Mouse (Mus musculus) right cerebral cortex, postnatal 14 days (tissue): ENCODE measurements around the gene Gfi1b.

Experiments used
- DNase-seq: peaks from one replicate; pipeline ENCODE4 v3.0.0; 2022

Gene Gfi1b

DNA sequence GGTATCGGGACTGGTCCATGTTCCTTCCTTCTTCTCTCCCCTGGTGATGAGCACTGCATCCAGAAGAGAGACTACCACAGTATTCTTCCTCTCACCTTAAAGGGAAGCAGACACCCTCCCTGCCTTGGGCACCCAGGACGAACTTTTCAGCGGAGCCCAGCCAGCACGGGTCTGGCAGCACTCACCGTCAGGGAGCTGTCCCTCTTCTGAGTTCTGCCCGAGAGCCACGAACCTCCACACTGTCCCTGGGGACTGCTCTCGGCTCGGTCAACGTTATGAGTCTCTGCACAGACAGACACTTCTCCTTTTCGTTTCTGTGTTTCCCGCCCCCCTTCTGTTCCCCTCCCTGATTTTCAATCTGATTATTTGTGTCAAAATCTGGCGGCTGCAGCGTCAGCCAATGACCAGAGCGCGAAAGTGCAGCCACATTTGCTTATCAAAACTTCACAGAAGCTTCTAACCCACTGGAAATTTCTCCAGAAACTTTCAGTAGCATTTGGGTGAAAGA is at the start of gene Gfi1b:
TSS of gene Gfi1b (minus strand) at position 319 of the 508 bp plus-strand sequence.
- no peak for DNase-seq

DNA sequence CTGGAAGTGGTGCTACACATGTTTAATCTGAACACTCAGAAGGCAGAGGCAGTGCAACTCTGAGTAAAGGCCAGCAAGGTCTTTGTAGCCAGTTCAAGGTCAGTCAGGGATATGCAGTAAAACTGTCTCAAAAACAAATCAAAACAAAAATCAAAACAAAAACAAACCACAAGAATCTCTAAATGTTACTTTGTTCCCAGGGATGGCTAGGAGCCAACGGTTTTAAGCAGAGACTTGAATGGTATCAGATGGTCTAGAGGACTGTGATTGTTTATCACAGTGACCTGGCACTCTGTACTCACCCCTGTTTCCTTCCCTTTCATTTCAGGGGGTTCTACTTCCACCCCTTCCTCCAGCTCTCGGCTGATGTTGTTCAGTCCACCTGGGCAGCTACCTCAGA is 49.7 kb upstream of the Gfi1b start:
- DNase-seq, result no peak

- no peak for DNase-seq
Measured at GRCm38 (mm10) chr2:28665818-28666217, 44.0 kb upstream of the Gfi1b start.

- DNase-seq, result no peak
Measured at GRCm38 (mm10) chr2:28662891-28663290, 41.1 kb upstream of the Gfi1b start.

DNA sequence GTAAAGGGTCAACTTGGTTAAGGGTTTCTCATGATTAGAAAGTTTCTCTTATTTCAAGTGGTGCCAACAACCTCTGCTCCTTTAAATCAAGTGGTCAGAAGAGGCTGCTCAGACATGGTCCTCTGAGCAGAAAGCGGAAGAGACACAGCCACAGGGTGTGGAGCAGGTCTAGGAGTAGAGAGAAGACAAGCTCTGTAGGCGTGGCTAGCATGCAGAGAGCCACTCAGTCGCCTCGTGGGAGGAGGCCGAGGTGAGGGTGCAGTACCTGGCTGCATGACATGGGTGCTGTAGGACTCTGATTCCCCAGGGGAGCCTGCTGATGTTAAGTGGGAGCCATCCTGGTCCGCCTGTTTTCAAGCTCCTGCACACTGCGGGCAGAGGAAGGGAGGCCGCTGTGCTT is 34.4 kb upstream of the Gfi1b start:
- no peak for DNase-seq

GRCm38 (mm10) chr2:28654295-28654694 is 32.5 kb upstream of the Gfi1b start:
- no peak for DNase-seq

- no peak for DNase-seq
Measured at GRCm38 (mm10) chr2:28653351-28653750, 31.6 kb upstream of the Gfi1b start.

- DNase-seq, result no peak
Measured at GRCm38 (mm10) chr2:28650526-28650925, 28.7 kb upstream of the Gfi1b start.

DNA sequence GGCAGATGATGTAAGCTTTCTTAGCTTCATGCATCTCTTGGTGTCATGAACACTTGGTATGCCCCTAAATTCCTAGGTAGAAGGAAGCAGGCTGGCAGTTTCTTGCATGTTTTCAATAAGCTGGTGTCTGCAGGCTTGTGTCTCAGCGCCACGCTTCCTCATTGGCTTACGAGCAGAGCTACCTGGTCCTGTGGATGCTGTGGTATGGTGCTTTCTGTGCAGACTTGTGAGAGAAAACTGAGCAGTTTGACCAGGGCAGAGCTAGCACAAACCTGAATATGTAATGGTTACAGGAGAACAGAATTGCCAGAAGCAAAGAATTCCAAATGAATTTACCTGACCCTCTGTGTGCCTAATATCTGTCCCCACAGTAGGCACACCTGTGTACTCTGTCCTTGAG is 21.3 kb upstream of the Gfi1b start:
- no peak for DNase-seq

DNA sequence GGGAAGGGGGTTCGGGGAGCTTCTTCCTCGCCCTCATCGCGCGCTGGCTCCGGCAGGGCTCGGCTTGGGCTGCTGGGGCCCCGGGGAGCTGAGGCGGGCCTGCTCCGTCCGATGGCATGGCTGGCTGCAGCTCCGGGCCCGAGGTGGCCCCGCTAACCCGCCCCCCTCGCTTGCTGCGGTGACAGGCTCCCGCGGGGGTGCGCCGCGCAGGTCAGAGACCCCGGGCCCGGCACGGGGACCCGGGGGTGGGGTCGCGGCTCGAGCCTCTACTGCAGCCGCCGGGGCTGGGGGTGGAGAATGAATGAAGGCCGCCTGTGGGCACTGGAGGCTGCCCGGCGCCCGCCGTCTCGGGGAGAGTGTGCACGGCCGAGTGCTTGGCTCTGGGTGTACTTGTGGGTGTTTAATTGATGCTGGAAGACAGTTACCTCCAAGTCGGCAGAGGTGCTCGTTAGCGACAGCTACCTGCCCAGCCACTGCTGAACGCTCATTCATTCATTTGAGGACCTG is 19.7 kb upstream of the Gfi1b start:
- DNase-seq, result peak; percentile 31

DNA sequence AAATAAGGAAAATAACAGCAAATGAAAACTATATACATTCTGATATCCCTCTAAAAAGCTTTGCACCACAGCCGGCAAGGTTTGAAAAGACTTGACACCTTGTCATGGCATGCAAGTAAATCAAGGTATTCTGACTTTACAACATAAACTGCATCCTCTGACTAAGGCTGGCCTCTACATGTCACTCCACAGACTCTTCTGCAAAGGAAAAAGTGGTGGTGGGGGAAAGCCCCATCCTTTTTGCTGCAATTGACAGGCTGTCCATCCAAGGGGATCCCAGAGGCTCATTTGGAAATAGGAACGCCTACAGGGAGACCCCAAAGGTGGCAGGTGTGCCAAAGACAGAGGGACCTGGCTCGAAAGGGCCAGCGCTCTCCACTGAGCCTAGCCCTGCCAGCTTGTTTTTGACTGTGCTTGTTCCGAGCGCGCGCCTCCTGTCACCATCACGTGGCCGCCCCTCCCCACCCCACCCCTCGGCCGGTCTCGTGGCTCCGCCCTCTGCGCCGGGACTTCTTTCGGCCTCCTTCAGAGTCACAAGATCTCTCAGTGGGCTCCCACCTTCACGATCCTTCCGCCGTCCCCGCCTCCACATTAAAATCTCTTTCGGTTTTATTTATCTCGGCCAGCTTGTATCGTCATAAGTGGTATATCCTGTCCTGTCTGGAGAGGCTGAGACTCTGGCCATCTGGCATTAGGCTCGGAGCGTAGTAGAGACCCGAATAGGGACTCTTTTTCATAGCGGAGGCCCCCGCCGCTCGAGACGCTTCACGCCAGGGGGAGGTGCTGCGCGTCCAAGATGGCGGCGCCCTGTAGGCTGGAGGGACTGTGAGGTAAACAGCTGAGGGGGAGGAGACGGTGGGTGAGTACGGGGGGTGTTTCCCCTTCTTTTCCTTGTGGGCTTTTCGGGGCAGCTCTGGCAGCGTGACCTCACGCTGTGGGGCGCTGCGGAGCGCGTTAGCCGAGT is 19.0 kb upstream of the Gfi1b start, which contains the start of gene Tsc1:
TSS of gene Tsc1 (plus strand) at position 768 of the 964 bp plus-strand sequence.
- DNase-seq, result peak; percentile 97

DNA sequence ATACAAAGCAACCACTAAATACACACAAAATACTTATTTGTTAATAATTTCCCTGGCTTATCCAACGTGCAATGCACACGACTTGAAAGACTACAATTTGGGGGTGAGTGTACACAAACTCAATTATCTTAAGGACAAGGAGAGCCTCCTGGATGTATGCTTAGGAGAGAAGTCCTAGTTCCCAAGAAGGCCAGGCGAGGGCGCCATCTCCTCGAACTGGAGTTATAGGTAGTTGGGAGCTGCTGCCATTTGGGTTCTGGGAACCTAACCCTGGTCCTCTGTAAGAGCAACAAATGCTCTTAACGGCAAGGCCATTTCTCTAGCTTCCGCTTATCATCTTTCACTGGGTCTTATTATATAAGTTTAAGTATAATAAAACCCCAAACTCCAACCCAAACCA is 18.0 kb upstream of the Gfi1b start:
- DNase-seq, result peak; percentile 35

GRCm38 (mm10) chr2:28638886-28639285 is 17.1 kb upstream of the Gfi1b start:
- DNase-seq, result no peak

DNA sequence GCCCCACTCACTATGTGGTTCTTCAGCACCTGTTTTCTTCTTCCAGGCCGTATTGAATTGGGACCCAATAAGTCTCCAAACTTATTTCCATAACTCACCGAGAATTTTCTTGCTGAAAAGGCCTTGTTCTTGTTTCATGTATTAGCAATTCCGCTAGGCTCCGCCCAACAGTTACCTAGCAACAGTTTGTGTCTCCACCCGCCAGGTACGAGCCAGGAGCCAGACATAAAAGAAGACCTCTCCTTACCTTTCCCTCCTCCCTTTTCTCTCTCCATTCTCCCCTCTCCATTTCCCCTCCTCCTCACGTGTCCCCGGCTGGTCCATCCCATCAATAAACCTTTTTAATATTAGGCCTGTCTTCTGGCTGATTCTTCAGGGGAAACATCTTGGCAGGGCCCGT is 16.6 kb upstream of the Gfi1b start:
- no peak for DNase-seq

- DNase-seq, result no peak
Measured at GRCm38 (mm10) chr2:28637106-28637845, 15.5 kb upstream of the Gfi1b start.

- DNase-seq, result no peak
Measured at GRCm38 (mm10) chr2:28635199-28635598, 13.4 kb upstream of the Gfi1b start.

GRCm38 (mm10) chr2:28633136-28633535 is 11.4 kb upstream of the Gfi1b start:
- DNase-seq, result no peak

- DNase-seq, result no peak
Measured at GRCm38 (mm10) chr2:28632626-28633025, 10.8 kb upstream of the Gfi1b start.

GRCm38 (mm10) chr2:28629911-28630381 is 8.2 kb upstream of the Gfi1b start:
- DNase-seq, result no peak

GRCm38 (mm10) chr2:28628053-28628452 is 6.3 kb upstream of the Gfi1b start:
- no peak for DNase-seq

DNA sequence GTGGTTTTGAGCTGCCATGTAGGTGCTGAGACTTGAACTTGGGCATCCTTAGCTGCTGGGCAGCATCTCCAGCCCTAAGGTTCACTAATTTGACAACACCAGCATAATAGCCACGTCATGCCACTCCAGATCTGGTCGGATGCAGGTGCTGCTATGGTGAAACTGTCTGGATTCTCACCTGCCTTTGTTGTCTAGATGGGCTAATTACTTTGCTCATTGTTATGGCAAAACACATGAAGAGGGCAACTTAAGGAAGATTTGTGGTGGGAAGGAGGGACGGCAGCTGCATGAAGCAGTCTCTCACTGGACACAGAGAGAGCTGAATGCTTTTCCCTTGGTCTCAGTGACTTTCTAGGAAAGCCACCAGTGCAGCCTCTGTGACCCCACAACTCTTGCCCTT is 4.3 kb upstream of the Gfi1b start:
- DNase-seq, result no peak

GRCm38 (mm10) chr2:28624870-28625269 is 3.1 kb upstream of the Gfi1b start:
- DNase-seq, result no peak

DNA sequence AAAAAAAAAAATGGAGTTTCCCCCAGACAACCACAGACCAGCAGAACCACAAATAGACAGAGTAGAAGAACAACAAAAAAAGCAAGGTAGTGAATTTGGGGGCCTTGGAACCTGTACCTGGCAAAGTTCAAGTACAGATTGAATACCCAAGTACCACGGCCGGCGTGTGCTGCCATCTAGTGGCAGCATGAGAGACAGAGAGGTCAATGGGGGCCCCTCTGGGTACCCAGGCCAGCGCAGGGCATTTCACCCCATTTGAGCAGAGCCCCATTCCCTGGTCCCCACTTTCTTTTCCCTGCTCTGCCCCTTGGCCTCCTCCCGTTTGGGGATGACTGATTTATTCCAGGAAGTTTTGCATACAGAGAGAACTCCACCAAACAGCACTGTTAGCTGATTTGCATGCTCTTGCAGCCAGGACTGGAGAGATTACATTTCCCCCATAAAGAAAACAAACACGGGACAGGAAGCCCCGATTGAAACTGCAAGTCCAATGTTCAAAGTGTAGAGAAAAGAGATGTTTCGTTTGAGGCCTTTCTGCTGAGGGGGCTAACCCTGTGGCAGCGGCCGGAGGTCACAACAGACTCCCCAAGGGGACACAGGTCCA is 841 bp upstream of the Gfi1b start:
- DNase-seq, result no peak
